Mouse (Mus musculus): Measurements from ENCODE around the gene Dock4.

DNA sequence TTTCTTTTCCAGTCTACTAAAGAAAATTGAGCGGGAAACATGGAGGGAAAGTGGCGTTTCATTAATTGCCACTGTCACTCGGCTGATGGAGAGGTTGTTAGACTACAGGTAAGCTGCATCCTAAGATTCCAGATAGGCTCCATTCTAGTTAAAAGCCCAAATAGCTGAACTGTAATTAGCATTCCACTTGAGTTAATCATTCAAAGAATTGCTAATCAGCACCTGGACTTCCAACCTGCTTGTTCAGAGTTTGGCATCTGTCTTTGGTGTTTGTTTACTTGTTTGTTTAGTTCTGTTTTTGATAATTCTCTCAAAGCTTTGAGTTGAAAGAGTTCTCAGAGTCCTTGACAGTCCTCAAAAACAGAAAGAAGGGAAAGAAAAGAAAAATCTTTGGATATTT lies 349.0 kb downstream of the Dock4 start:
- TF ChIP-seq CTCF (IDR thresholded peaks at IDR 0.05; ENCODE audit: low read depth, low read length) (no peak), POLR2A (IDR thresholded peaks at IDR 0.05; ENCODE audit: insufficient read depth, low read length) (no peak), EP300 (IDR thresholded peaks at IDR 0.05; ENCODE audit: insufficient read depth, low read depth, low read length) (no peak)
